Mouse (Mus musculus): ENCODE measurements around the gene Cand1.

DNA sequence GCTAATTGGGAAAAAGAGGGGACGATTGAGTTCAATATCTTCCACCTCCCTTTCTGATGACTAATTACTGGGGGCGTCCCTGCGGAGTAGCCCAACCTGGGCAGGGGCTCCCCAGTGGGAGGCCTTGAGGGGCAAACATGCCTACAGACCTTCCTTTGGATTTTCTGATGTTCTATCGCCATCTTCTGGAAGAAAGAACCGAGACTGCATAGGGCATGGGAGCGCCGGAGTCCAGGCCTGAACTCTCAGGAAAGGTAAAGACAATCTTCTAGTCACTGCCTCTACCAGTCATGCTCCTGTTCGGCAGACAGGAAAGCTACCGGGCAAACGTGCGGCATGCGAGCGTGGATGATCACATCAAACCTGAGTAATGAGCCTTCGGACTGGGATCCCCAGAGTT is 71.1 kb downstream of the Cand1 start:
- TF ChIP-seq POLR2A (IDR thresholded peaks at IDR 0.05; ENCODE audit: extremely low read depth, insufficient read depth, low read length) (no peak), CTCF (IDR thresholded peaks at IDR 0.05; ENCODE audit: low read depth, low read length) (peak; percentile 56)

All from liver, adult 2 months (tissue).